Mouse (Mus musculus) forebrain, embryonic 10.5 days (tissue): ENCODE data around the gene Zfp184. TPM values are rescaled to one million over a fixed set of nuclear protein-coding genes. Genes with fewer than 3 reads are reported as not detected.

Experiments used
- DNase-seq: peaks from one replicate; pipeline ENCODE4 v3.0.0-alpha.2; 2017; ENCODE audit warnings: low spot score; ENCODE audit errors: extremely low spot score
- H3K27ac ChIP-seq: fragments of 300-500 bp; sonication (generic); 2 replicates; pipeline ENCODE4 v1.5.1; 2016; ENCODE audit warnings: mild to moderate bottlenecking
- H3K27me3 ChIP-seq: fragments of 300-500 bp; sonication (generic); 2 replicates; pipeline ENCODE4 v1.6.1; 2016; ENCODE audit warnings: mild to moderate bottlenecking; ENCODE audit not compliant: poor library complexity, severe bottlenecking
- H3K36me3 ChIP-seq: fragments of 300-500 bp; sonication (generic); replicated peaks from 2 replicates; pipeline ENCODE4 v1.6.1; 2016; ENCODE audit warnings: mild to moderate bottlenecking, moderate library complexity
- H3K4me1 ChIP-seq: fragments of 300-500 bp; sonication (generic); 2 replicates; pipeline ENCODE4 v1.6.1; 2016
- H3K4me3 ChIP-seq: fragments of 300-500 bp; sonication (generic); 2 replicates; pipeline ENCODE4 v1.5.1; 2016; ENCODE audit warnings: mild to moderate bottlenecking, moderate library complexity
- H3K9me3 ChIP-seq: fragments of 300-500 bp; sonication (generic); 2 replicates; pipeline ENCODE4 v1.6.1; 2016; ENCODE audit warnings: mild to moderate bottlenecking, moderate library complexity
- WGBS: fragments of 180-500 bp; shearing (Covaris S2); methylation state at CpG from one replicate; pipeline ENCODE4 v1.1.7; 2016; 5-methylcytosine and 5-hydroxymethylcytosine counted together
- polyA plus RNA-seq: library from polyadenylated mRNA; unstranded; fragments of >200 nt; fragmentation: Nextera tagmentation; extraction: Ambion mirVana; gene quantifications from 2 replicates; pipeline ENCODE4 v1.2.1, GENCODE M21; 2016

Zfp184 gene
- polyA plus RNA-seq, 1 experiment from 2014 or later: 24.3 TPM

GRCm38 (mm10) chr13:21914599-21914998 lies 30.3 kb upstream of the Zfp184 start:
- H3K4me3 ChIP-seq: peak overlapping the region; percentile 53
- H3K4me1 ChIP-seq: peaks cover 54% of the 10 kb centered on the region
- 1% methylated on average over 14 of the region's 14 CpGs for WGBS
- peaks cover 12% of the 10 kb centered on the region; the same call in 1 of the 2 replicates for H3K27me3 ChIP-seq
- H3K36me3 ChIP-seq: no peaks in the 10 kb centered on the region
- DNase-seq: peak; percentile 87
- H3K9me3 ChIP-seq: no peaks in the 10 kb centered on the region
- 0 out of 2 replicates have a peak overlapping the region, but pooled peaks have one; percentile 44 for H3K27ac ChIP-seq

- no peak overlapping the region for H3K27ac ChIP-seq
- H3K36me3 ChIP-seq: no peaks in the 10 kb centered on the region
- H3K4me3 ChIP-seq: peak overlapping the region; percentile 53
- WGBS: 51% methylated on average over 5 of the region's 5 CpGs
- peaks cover 45% of the 10 kb centered on the region for H3K4me1 ChIP-seq
- DNase-seq: no peak
- H3K27me3 ChIP-seq: peaks cover 12% of the 10 kb centered on the region; the same call in 1 of the 2 replicates
- H3K9me3 ChIP-seq: no peaks in the 10 kb centered on the region
Measured at GRCm38 (mm10) chr13:21915487-21915886, 29.4 kb upstream of the Zfp184 start.

GRCm38 (mm10) chr13:21916056-21916455 lies 28.8 kb upstream of the Zfp184 start:
- peaks cover 12% of the 10 kb centered on the region; the same call in 1 of the 2 replicates for H3K27me3 ChIP-seq

GRCm38 (mm10) chr13:21917040-21917439 lies 27.9 kb upstream of the Zfp184 start:
- peak overlapping the region; percentile 66 for H3K4me3 ChIP-seq
- H3K27ac ChIP-seq: no peak overlapping the region
- H3K4me1 ChIP-seq: peaks cover 36% of the 10 kb centered on the region
- no peaks in the 10 kb centered on the region for H3K9me3 ChIP-seq
- peak; percentile 87 for DNase-seq
- under 1% methylated on average over 13 of the region's 13 CpGs for WGBS
- H3K36me3 ChIP-seq: no peaks in the 10 kb centered on the region
- peaks cover 12% of the 10 kb centered on the region; the same call in 1 of the 2 replicates for H3K27me3 ChIP-seq

More at GRCm38 (mm10) chr13:21916056-21916455, 28.8 kb upstream of the Zfp184 start:
- no peaks in the 10 kb centered on the region for H3K9me3 ChIP-seq
- 48% methylated on average over 6 of the region's 6 CpGs for WGBS
- peaks cover 40% of the 10 kb centered on the region for H3K4me1 ChIP-seq
- no peak overlapping the region for H3K27ac ChIP-seq
- no peak for DNase-seq
- no peaks in the 10 kb centered on the region for H3K36me3 ChIP-seq
- no peak overlapping the region for H3K4me3 ChIP-seq

- Histone ChIP-seq H3K27ac (no peak overlapping the region), H3K27me3 (peaks cover 12% of the 10 kb centered on the region; the same call in 1 of the 2 replicates), H3K9me3 (no peaks in the 10 kb centered on the region), H3K36me3 (no peaks in the 10 kb centered on the region), H3K4me3 (peak overlapping the region; percentile 66), H3K4me1 (peaks cover 36% of the 10 kb centered on the region)
- DNase-seq: no peak
- WGBS: under 1% methylated on average over 11 of the region's 11 CpGs
Measured at GRCm38 (mm10) chr13:21917480-21917879, 27.4 kb upstream of the Zfp184 start.

- Histone ChIP-seq H3K27ac (no peak overlapping the region; the same call in 1 of the 2 replicates), H3K4me3 (peak overlapping the region; percentile 66), H3K4me1 (peaks cover 36% of the 10 kb centered on the region), H3K36me3 (no peaks in the 10 kb centered on the region), H3K9me3 (no peaks in the 10 kb centered on the region), H3K27me3 (peaks cover 12% of the 10 kb centered on the region; the same call in 1 of the 2 replicates)
- WGBS: under 1% methylated on average over 16 of the region's 16 CpGs
- DNase-seq: no peak
Measured at GRCm38 (mm10) chr13:21917992-21918391, 26.9 kb upstream of the Zfp184 start.

- WGBS: under 1% methylated on average over 38 of the region's 38 CpGs
- peak overlapping the region; percentile 72 for H3K27ac ChIP-seq
- H3K9me3 ChIP-seq: no peaks in the 10 kb centered on the region
- peaks cover 30% of the 10 kb centered on the region for H3K4me1 ChIP-seq
- DNase-seq: peak; percentile 92
- peak overlapping the region; percentile 66 for H3K4me3 ChIP-seq
- H3K36me3 ChIP-seq: no peaks in the 10 kb centered on the region
- H3K27me3 ChIP-seq: peaks cover 12% of the 10 kb centered on the region; the same call in 1 of the 2 replicates
Measured at GRCm38 (mm10) chr13:21918570-21919419, 26.1 kb upstream of the Zfp184 start.

GRCm38 (mm10) chr13:21919836-21920431 lies 25.0 kb upstream of the Zfp184 start:
- Histone ChIP-seq H3K27me3 (peaks cover 12% of the 10 kb centered on the region; the same call in 1 of the 2 replicates), H3K36me3 (no peaks in the 10 kb centered on the region), H3K9me3 (no peaks in the 10 kb centered on the region), H3K27ac (no peak overlapping the region), H3K4me1 (peaks cover 20% of the 10 kb centered on the region), H3K4me3 (peak overlapping the region; percentile 66)
- WGBS: 3% methylated on average over 11 of the region's 11 CpGs
- no peak for DNase-seq

GRCm38 (mm10) chr13:21920681-21921233 lies 24.1 kb upstream of the Zfp184 start:
- peaks cover 22% of the 10 kb centered on the region for H3K4me1 ChIP-seq
- no peaks in the 10 kb centered on the region for H3K9me3 ChIP-seq
- no peaks in the 10 kb centered on the region for H3K36me3 ChIP-seq
- H3K4me3 ChIP-seq: no peak overlapping the region
- WGBS: 18% methylated on average over 8 of the region's 8 CpGs
- H3K27ac ChIP-seq: no peak overlapping the region
- peaks cover 10% of the 10 kb centered on the region; the same call in 1 of the 2 replicates for H3K27me3 ChIP-seq
- no peak for DNase-seq

GRCm38 (mm10) chr13:21923417-21923816 lies 21.5 kb upstream of the Zfp184 start:
- H3K27me3 ChIP-seq: no peaks in the 10 kb centered on the region; the same call in 1 of the 2 replicates
- no peaks in the 10 kb centered on the region for H3K9me3 ChIP-seq
- no peak overlapping the region for H3K27ac ChIP-seq
- H3K4me1 ChIP-seq: peaks cover 15% of the 10 kb centered on the region
- no peak for DNase-seq
- H3K4me3 ChIP-seq: no peak overlapping the region
- no peaks in the 10 kb centered on the region for H3K36me3 ChIP-seq

GRCm38 (mm10) chr13:21924734-21925335 lies 20.1 kb upstream of the Zfp184 start:
- H3K9me3 ChIP-seq: no peaks in the 10 kb centered on the region
- peak; percentile 72 for DNase-seq
- H3K4me3 ChIP-seq: peak overlapping the region; percentile 48
- peaks cover 20% of the 10 kb centered on the region for H3K4me1 ChIP-seq
- H3K27ac ChIP-seq: no peak overlapping the region
- H3K27me3 ChIP-seq: no peaks in the 10 kb centered on the region; the same call in 1 of the 2 replicates
- H3K36me3 ChIP-seq: no peaks in the 10 kb centered on the region
- under 1% methylated on average over 21 of the region's 21 CpGs for WGBS

- Histone ChIP-seq H3K9me3 (no peaks in the 10 kb centered on the region), H3K27ac (no peak overlapping the region), H3K36me3 (no peaks in the 10 kb centered on the region), H3K4me3 (peak overlapping the region; percentile 38), H3K27me3 (no peaks in the 10 kb centered on the region; the same call in 1 of the 2 replicates), H3K4me1 (peaks cover 33% of the 10 kb centered on the region)
- 4% methylated on average over 10 of the region's 10 CpGs for WGBS
- DNase-seq: no peak
Measured at GRCm38 (mm10) chr13:21930981-21931380, 13.9 kb upstream of the Zfp184 start.
